Mouse (Mus musculus): ENCODE data around the gene Snapc3. TPM values are rescaled to one million over a fixed set of nuclear protein-coding genes. Genes with fewer than 3 reads are reported as not detected.

Snapc3 gene
- 12.5 and 13.2 TPM in 2 replicates for polyA plus RNA-seq (2012; rRNA removed)

GRCm38 (mm10) chr4:83417160-83417819 is at the start of gene Snapc3:
Gene Snapc3, plus strand, starts transcription at chr4:83417724.
- no peak for DNase-seq (ENCODE audit: low read depth)

DNA sequence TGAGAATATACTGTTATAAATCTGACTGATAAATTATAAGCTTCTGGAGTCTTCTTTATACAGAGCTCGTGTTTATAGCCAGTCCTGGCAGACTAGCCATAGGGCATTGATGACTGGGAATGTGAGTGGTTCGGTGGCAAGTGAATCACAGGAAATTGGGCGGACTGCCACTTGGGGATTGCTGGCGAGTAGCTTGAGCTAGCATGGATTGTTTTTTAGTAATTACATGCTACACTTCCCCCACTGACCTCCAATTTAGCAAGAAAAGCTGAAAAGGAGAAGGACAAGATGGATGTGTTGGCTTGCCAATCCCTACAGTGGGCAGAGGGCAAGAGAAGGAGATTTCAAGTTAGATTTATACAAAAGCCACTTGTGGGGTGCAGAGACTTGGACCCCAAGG is 44.1 kb upstream of the Snapc3 start:
- no peak for DNase-seq (ENCODE audit: low read depth)

DNA sequence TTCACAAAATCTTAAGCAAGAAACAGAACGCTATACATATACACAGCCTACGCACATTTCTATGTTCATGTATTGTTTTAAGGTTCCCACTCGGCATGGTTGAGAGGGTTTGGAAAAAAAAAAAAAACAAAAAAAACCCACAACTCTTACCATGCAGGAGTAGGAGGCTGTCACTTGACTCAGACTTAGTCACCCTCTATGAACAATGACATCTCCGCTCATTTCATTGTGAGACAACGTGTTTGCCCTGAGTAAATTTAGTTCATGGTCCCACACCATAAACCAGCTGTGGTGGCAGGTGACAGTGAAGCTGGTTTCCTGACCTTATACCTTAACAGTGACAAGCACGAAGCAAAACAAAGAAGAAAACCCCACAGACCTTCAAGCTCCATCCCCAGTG is 41.9 kb upstream of the Snapc3 start:
- DNase-seq (ENCODE audit: low read depth): no peak

DNA sequence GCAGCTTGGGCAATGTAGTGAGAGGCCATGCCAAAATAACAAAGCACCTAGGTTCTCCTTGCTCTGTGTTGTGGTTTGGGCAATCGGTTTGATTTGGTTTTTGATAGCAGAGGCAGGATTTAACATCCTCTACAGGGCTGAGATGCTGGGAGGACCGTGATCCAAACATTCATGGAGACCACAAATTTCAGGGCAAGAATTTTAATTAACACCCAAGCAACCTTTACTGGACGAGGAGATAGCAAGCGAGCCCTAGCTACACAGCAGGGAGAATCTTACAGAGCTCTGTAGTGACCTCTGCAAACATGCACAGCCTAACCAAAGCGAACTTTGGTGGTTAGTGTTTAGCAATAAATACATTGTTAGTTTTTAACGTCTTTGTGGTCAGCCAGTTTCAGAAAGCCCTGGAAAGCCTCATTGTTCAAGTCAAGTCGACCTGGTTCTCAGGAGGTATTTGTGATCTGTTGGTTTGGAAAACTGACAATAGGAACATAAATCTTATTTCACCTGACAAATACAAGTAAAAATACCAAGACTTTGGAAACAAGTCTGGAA is 41.0 kb upstream of the Snapc3 start:
- no peak for DNase-seq (ENCODE audit: low read depth)

GRCm38 (mm10) chr4:83379036-83379435 is 38.5 kb upstream of the Snapc3 start:
- DNase-seq (ENCODE audit: low read depth): no peak

DNA sequence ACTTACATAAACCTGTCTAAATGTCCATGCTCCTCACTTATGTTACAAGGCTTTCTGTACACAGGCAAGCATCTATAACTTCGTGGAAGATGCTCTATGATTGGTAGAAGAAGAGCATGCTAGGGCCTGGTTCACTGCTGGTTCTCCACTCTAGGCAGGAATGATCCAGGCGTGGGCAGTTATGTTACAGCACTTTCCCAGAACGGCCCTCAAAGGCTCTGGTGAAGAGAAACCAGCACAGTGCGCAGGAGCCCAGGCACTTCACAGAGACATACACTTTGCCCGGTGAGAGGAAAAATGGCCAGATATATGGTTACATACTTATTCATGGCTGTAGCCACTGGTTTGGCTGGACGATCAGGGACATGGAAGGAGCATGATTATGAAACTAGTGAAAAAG is 37.8 kb upstream of the Snapc3 start:
- DNase-seq (ENCODE audit: low read depth): no peak

- peak; percentile 100 for DNase-seq (ENCODE audit: low read depth)
These were observed 37.3 kb upstream of the Snapc3 start for GRCm38 (mm10) chr4:83380266-83380665.

- peak; percentile 68 for DNase-seq (ENCODE audit: low read depth)
These were observed 33.5 kb upstream of the Snapc3 start for GRCm38 (mm10) chr4:83383899-83384490.

- DNase-seq (ENCODE audit: low read depth): no peak
These were observed 32.4 kb upstream of the Snapc3 start for GRCm38 (mm10) chr4:83385091-83385490.

- no peak for DNase-seq (ENCODE audit: low read depth)
These were observed 27.0 kb upstream of the Snapc3 start for GRCm38 (mm10) chr4:83390551-83390950.

GRCm38 (mm10) chr4:83391956-83392355 is 25.6 kb upstream of the Snapc3 start:
- no peak for DNase-seq (ENCODE audit: low read depth)

GRCm38 (mm10) chr4:83393733-83394132 is 23.8 kb upstream of the Snapc3 start:
- no peak for DNase-seq (ENCODE audit: low read depth)

DNA sequence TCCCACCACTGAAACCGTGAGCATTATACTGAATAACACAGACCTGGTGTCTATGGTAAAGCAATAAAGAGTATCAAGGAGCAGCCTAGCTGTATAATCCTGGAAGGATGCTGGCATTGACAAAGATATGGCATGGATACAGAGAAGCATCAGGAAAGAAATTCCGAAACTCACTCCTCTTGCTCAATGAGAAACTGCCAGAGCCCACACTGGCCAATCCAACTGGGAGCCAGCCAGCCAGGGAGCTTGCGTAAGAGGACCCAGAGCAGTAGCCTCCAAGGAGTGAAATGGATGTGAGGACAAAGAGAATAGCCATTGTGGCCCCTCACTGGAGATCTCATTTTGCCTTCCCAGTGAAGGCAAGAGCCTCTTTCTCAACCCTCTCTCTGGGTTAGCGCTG is 21.2 kb upstream of the Snapc3 start:
- peak; percentile 77 for DNase-seq (ENCODE audit: low read depth)

- DNase-seq (ENCODE audit: low read depth): no peak
These were observed 20.3 kb upstream of the Snapc3 start for GRCm38 (mm10) chr4:83396996-83397770.

DNA sequence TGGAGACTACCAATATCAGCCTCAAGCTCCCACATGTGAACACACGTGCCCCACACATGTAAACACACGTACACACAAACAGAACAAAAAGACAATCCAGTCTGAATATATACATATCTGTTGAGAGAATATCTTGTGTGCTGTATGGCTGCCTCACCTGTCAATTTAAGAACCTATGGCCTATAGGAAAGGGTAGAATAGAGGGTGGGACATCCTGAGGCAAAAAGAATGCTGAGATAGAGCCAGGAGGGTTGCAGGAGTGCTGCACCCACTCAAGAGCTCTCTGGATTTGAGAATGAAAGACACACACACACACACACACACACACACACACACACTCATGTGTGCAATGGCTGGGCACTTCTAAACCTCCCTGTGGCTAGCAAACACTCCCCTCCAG is 19.0 kb upstream of the Snapc3 start:
- DNase-seq (ENCODE audit: low read depth): no peak

DNA sequence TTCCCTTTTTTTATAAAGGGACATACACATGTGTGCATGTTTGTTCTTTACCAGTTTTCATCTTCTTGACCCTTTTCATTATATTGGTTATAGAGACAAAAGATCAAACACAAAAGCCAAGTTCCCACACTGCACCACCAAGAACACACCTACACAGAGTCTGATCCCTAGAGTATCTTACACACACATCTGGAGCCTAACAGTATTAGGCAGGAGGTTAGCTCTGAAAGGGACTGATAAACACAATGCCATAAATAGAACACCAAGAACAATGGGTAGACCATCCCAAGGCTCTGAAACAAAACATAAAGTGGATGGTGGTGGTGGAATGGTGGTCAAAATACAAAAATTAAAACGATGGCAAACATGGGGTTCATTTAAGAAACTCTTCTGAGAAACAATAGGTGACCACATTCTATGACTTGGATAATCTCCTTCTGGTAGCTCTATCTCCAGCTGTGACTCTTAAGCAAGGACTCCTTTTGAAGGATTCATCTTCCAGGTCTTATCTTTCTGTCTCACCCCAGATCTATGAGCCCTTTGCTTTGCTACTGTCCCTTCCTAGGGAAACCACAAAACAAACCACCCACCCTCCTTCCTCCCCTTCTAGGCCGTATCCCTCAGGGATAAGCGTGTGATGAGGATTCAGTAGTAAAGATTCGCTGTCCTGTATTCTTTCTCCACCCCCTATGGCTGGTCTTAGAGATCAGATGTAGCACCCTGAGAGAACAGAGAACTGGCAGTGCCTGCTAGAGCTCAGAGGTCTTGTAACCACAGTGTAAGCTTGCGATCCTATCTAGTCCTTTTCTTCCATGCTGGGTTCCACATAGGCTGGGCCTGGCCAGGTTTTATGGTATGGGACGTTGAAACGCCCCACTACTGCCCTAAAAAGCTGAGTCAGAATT is 16.6 kb upstream of the Snapc3 start:
- no peak for DNase-seq (ENCODE audit: low read depth)

DNA sequence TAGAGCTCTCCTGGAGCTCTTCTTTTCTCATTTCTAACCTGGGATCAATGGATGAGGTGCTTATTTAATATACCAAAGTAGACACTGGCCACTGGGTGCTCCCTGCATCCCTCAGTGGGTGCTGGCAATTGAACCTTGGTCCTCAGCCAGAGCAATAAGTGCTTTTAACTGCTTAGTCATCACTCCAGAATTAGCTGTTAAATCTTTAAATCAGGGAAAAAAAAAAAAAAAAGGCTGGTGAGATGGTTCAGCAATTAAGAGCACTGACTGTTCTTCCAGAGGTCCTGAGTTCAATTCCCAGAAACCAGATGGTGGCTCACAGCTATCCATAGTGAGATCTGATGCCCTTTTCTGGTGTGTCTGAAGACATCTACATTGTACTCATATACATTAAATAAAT is 15.8 kb upstream of the Snapc3 start:
- DNase-seq (ENCODE audit: low read depth): no peak

- DNase-seq (ENCODE audit: low read depth): no peak
These were observed 9.8 kb upstream of the Snapc3 start for GRCm38 (mm10) chr4:83407688-83408087.

DNA sequence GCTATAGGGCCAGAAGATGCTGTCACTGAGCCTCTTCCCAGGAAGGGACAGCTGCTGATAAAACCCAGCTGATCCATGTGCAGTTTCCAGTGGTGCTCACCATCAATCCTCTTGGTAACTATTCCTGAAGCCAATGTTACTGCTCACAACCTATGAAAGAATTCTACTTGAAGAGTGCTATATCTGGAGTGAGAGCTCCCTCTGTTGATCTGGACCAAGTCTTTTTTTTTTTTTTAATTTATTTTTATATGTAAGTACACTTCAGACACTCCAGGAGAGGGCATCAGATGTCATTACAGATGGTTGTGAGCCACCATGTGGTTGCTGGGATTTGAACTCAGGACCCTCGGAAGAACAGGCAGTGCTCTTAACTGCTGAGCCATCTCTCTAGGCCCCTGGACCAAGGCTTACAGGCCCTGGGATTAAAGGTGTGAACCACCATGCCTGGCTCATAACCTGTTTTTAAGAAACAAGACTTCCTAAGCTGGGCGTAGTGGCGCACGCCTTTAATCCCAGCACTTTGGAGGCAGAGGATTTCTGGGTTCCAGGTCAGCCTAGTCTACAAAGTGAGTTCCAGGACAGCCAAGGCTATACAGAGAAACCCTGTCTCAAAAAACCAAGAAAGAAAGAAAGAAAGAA is 7.5 kb upstream of the Snapc3 start:
- DNase-seq (ENCODE audit: low read depth): no peak

- no peak for DNase-seq (ENCODE audit: low read depth)
These were observed 5.5 kb upstream of the Snapc3 start for GRCm38 (mm10) chr4:83412060-83412459.

- DNase-seq (ENCODE audit: low read depth): no peak
These were observed 3.2 kb upstream of the Snapc3 start for GRCm38 (mm10) chr4:83414241-83414824.
